Mouse (Mus musculus) brown adipose tissue, adult 24 weeks (tissue): ENCODE measurements around the gene Gatad1. TPM values are rescaled to one million over a fixed set of nuclear protein-coding genes. Genes with fewer than 3 reads are reported as not detected.
"Not testable (repeated sequence)": the region's sequence is repeated elsewhere in the genome, so short reads cannot be mapped to it uniquely, and the experiment has no call there.

ENCODE experiments used
- H3K27ac ChIP-seq: fragments of 200-500 bp; replicated peaks from 2 replicates; pipeline ENCODE4 v1.5.1; 2012; ENCODE audit warnings: low read depth, mild to moderate bottlenecking, low read length
- H3K4me1 ChIP-seq: fragments of 200-500 bp; 2 replicates; pipeline ENCODE4 v1.6.1; 2012; ENCODE audit warnings: low read length, mixed read lengths; ENCODE audit not compliant: control insufficient read depth, insufficient read depth, insufficient read length
- H3K4me3 ChIP-seq: fragments of 200-500 bp; 2 replicates; pipeline ENCODE4 v1.5.1; 2012; ENCODE audit warnings: low read depth, mild to moderate bottlenecking, low read length, moderate library complexity; ENCODE audit not compliant: insufficient read depth
- polyA plus RNA-seq: library from polyadenylated mRNA; stranded (reverse); fragments of >200 nt; gene quantifications from 2 replicates; pipeline ENCODE4 v1.2.4, GENCODE M21; 2012; ENCODE audit not compliant: missing spikeins, insufficient read depth, insufficient read length

Gene Gatad1
- 141 and 230 TPM in 2 replicates for polyA plus RNA-seq

GRCm38 (mm10) chr5:3657085-3657484 lies at the start of gene Gatad1:
Gatad1 (minus strand) TSS chr5:3657185.
- no peak within 1 kb of the TSS for H3K4me3 ChIP-seq
- H3K4me1 ChIP-seq = no peaks in the 10 kb centered on the region
- no peak within 1 kb of the TSS for H3K27ac ChIP-seq

- Histone ChIP-seq H3K27ac (no peak overlapping the region), H3K4me1 (no peaks in the 10 kb centered on the region)
These were observed 45.2 kb upstream of the Gatad1 start for GRCm38 (mm10) chr5:3702180-3702579.

GRCm38 (mm10) chr5:3700025-3700424 lies 43.0 kb upstream of the Gatad1 start:
- Histone ChIP-seq H3K4me3 (no peak overlapping the region), H3K4me1 (no peaks in the 10 kb centered on the region), H3K27ac (no peak overlapping the region)

More at GRCm38 (mm10) chr5:3702180-3702579, 45.2 kb upstream of the Gatad1 start:
- no peak overlapping the region for H3K4me3 ChIP-seq

GRCm38 (mm10) chr5:3696031-3696430 lies 39.0 kb upstream of the Gatad1 start:
- Histone ChIP-seq H3K27ac (no peak overlapping the region), H3K4me1 (no peaks in the 10 kb centered on the region)

GRCm38 (mm10) chr5:3695191-3695590 lies 38.2 kb upstream of the Gatad1 start:
- Histone ChIP-seq H3K4me3 (no peak overlapping the region), H3K27ac (no peak overlapping the region), H3K4me1 (no peaks in the 10 kb centered on the region)

More at GRCm38 (mm10) chr5:3696031-3696430, 39.0 kb upstream of the Gatad1 start:
- no peak overlapping the region for H3K4me3 ChIP-seq

- Histone ChIP-seq H3K4me1 (no peaks in the 10 kb centered on the region), H3K27ac (no peak overlapping the region), H3K4me3 (no peak overlapping the region)
These were observed 36.0 kb upstream of the Gatad1 start for GRCm38 (mm10) chr5:3692956-3693355.

GRCm38 (mm10) chr5:3691283-3691682 lies 34.3 kb upstream of the Gatad1 start:
- no peak overlapping the region for H3K27ac ChIP-seq
- H3K4me3 ChIP-seq = no peak overlapping the region
- H3K4me1 ChIP-seq = no peaks in the 10 kb centered on the region

GRCm38 (mm10) chr5:3688298-3688697 lies 31.3 kb upstream of the Gatad1 start:
- no peaks in the 10 kb centered on the region for H3K4me1 ChIP-seq
- no peak overlapping the region for H3K27ac ChIP-seq
- no peak overlapping the region for H3K4me3 ChIP-seq

GRCm38 (mm10) chr5:3669938-3670554 lies 13.1 kb upstream of the Gatad1 start:
- H3K4me1 ChIP-seq = no peaks in the 10 kb centered on the region
- no peak overlapping the region for H3K27ac ChIP-seq
- no peak overlapping the region for H3K4me3 ChIP-seq

GRCm38 (mm10) chr5:3666585-3666984 lies 9.6 kb upstream of the Gatad1 start:
- Histone ChIP-seq H3K4me3 (no peak overlapping the region), H3K27ac (no peak overlapping the region), H3K4me1 (no peaks in the 10 kb centered on the region)

GRCm38 (mm10) chr5:3665225-3665624 lies 8.2 kb upstream of the Gatad1 start:
- H3K4me3 ChIP-seq = no peak overlapping the region
- no peak overlapping the region for H3K27ac ChIP-seq
- no peaks in the 10 kb centered on the region for H3K4me1 ChIP-seq

- H3K27ac ChIP-seq = no peak overlapping the region
These were observed 3.2 kb downstream of the Gatad1 start for GRCm38 (mm10) chr5:3653801-3654200.

GRCm38 (mm10) chr5:3652903-3653575 lies 3.9 kb downstream of the Gatad1 start:
- not testable (repeated sequence) for H3K4me3 ChIP-seq, H3K4me1 ChIP-seq, H3K27ac ChIP-seq

More at GRCm38 (mm10) chr5:3653801-3654200, 3.2 kb downstream of the Gatad1 start:
- Histone ChIP-seq H3K4me1 (no peaks in the 10 kb centered on the region), H3K4me3 (no peak overlapping the region)

- no peak overlapping the region for H3K4me3 ChIP-seq
- H3K4me1 ChIP-seq = no peaks in the 10 kb centered on the region
- no peak overlapping the region for H3K27ac ChIP-seq
These were observed 5.4 kb downstream of the Gatad1 start for GRCm38 (mm10) chr5:3651621-3652020.

GRCm38 (mm10) chr5:3650881-3651280 lies 6.1 kb downstream of the Gatad1 start, which contains the start of gene Tmbim7:
Tmbim7 (plus strand) TSS chr5:3651181.
- no peaks in the 10 kb centered on the region for H3K4me1 ChIP-seq
- H3K4me3 ChIP-seq = no peak within 1 kb of the TSS
- H3K27ac ChIP-seq = no peak within 1 kb of the TSS

- H3K27ac ChIP-seq = no peak overlapping the region
- no peaks in the 10 kb centered on the region for H3K4me1 ChIP-seq
These were observed 8.2 kb downstream of the Gatad1 start for GRCm38 (mm10) chr5:3648849-3649210.

More at GRCm38 (mm10) chr5:3648849-3649210, 8.2 kb downstream of the Gatad1 start:
- H3K4me3 ChIP-seq = no peak overlapping the region
